Mouse (Mus musculus) bone marrow macrophage, adult 2 months (primary cell): ENCODE measurements at regions not wholly inside any gene's neighbourhood (a gene's known extent, or its start where the extent isn't known, plus 50 kb on each side); places are given as distances from the start of the nearest gene placed in this dataset.

Experiments used
- CTCF ChIP-seq: IDR thresholded peaks from 2 replicates; pipeline ENCODE4 v1.5.1; 2012; ENCODE audit warnings: low read depth, mild to moderate bottlenecking, low read length, moderate library complexity
- POLR2A ChIP-seq: IDR thresholded peaks from 2 replicates; pipeline ENCODE4 v1.6.1; 2012; ENCODE audit warnings: mild to moderate bottlenecking, low read depth, low read length, borderline replicate concordance

DNA sequence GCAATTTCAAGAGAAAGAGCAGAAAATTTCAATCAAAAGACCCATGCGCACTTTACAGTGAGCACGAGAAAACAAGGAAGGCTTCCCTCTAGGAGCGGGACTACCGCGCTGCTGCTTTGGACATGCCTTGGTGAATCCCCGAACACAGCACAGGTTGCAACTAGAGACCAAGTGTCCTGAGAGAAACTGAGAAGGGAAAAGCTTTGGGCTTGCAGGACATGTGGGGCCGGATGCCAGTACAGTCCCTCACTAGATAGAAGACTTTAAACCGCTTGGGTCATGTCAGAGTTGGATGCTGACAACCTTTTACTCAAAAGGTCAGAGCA, 97.2 kb downstream of the 1500009L16Rik start:
- TF ChIP-seq POLR2A (no peak), CTCF (no peak)
